Mouse (Mus musculus): Measurements from ENCODE around the gene Gmpr.

DNA sequence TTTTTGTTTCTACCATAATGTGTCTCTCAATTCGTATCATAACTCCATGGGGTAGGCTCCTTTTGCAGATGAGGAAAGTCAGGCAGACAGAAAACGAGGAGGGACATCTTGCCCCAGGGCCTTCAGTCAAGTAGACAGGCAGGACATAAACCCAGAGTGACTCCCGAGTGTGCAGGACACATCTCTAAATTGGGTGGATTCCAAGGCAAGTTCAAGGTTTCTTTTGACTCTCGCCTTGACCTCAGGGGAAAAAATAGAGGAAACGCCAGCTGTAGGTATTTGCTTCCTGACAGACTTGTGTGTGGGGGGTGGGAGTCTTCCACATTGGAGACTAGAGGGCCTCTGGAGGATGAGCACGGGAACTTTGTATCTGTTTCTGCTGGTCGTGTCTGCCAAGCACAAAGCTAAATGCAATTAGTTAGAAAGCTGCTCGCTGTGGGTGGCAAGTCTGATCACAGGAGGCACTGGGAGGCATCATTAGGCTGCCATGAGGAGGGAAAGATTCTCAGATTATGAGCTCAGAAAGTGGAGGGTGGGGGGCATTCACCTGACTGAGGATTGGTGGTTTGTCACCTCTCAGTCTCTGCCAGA lies 7.7 kb downstream of the Gmpr start:
- no peak for TF ChIP-seq CTCF (IDR thresholded peaks at IDR 0.05)
- no peak for TF ChIP-seq EP300 (IDR thresholded peaks at IDR 0.05)

Data from lung, postnatal 0 days (tissue).